Mouse (Mus musculus) thymus, postnatal 10 days (tissue): ENCODE data around the gene Robo1.
"Not testable (repeated sequence)": the region's sequence is repeated elsewhere in the genome, so short reads cannot be mapped to it uniquely, and the experiment has no call there.

Experiments used
- DNase-seq, 2 experiments: peaks; one replicate each; pipeline ENCODE4 v3.0.0; 2021; ENCODE audit warnings: low spot score in 2 of 2

Robo1 gene

GRCm38 (mm10) chr16:72444428-72445135 lies 136.5 kb downstream of the Robo1 start:
- no peak for DNase-seq

GRCm38 (mm10) chr16:72458155-72458554 lies 150.0 kb downstream of the Robo1 start:
- DNase-seq, result no peak

- DNase-seq, result no peak
These were observed 150.5 kb downstream of the Robo1 start for GRCm38 (mm10) chr16:72458576-72458975.

- no peak for DNase-seq
These were observed 157.6 kb downstream of the Robo1 start for GRCm38 (mm10) chr16:72465696-72466095.

GRCm38 (mm10) chr16:72470037-72470673 lies 162.0 kb downstream of the Robo1 start:
- no peak for DNase-seq

- DNase-seq, result no peak
These were observed 202.7 kb downstream of the Robo1 start for GRCm38 (mm10) chr16:72510716-72511199.

- no peak for DNase-seq
These were observed 223.2 kb downstream of the Robo1 start for GRCm38 (mm10) chr16:72531337-72531736.

GRCm38 (mm10) chr16:72533900-72534571 lies 225.9 kb downstream of the Robo1 start:
- DNase-seq, result no peak

GRCm38 (mm10) chr16:72538171-72538570 lies 230.1 kb downstream of the Robo1 start:
- DNase-seq, result no peak

GRCm38 (mm10) chr16:72543928-72544327 lies 235.8 kb downstream of the Robo1 start:
- no peak for DNase-seq

GRCm38 (mm10) chr16:72544950-72545349 lies 236.8 kb downstream of the Robo1 start:
- no peak for DNase-seq

- DNase-seq, result no peak
These were observed 243.7 kb downstream of the Robo1 start for GRCm38 (mm10) chr16:72551672-72552243.

GRCm38 (mm10) chr16:72553713-72554112 lies 245.6 kb downstream of the Robo1 start:
- DNase-seq, result no peak

GRCm38 (mm10) chr16:72562149-72562548 lies 254.0 kb downstream of the Robo1 start:
- not testable (repeated sequence) for DNase-seq

- DNase-seq, result no peak
These were observed 255.3 kb downstream of the Robo1 start for GRCm38 (mm10) chr16:72563196-72563963.

GRCm38 (mm10) chr16:72575171-72575570 lies 267.1 kb downstream of the Robo1 start:
- DNase-seq, result no peak

GRCm38 (mm10) chr16:72576956-72577355 lies 268.9 kb downstream of the Robo1 start:
- DNase-seq, result no peak

- DNase-seq, result no peak
These were observed 276.5 kb downstream of the Robo1 start for GRCm38 (mm10) chr16:72584454-72585159.

GRCm38 (mm10) chr16:72585160-72585813 lies 277.2 kb downstream of the Robo1 start:
- no peak for DNase-seq

GRCm38 (mm10) chr16:72587376-72588072 lies 279.4 kb downstream of the Robo1 start:
- DNase-seq, result no peak
